In genomic region chr8:72220758-72221157, GRCm38 (mm10) we compare ENCODE assay signal across 9 mouse cellular contexts. TPM values are rescaled to one million over a fixed set of nuclear protein-coding genes. Genes with fewer than 3 reads are reported as not detected.
DNase-seq lines count a peak whose midpoint lies in the region; ATAC-seq and TF ChIP-seq lines count a peak whose summit lies in the region.
"Had no signal": no experiment of that assay in that cellular context is flagged by ENCODE, and none has a peak within 500 bp of the region (broad histone marks: within the 10 kb centered on the region; RNA-seq: fewer than 3 reads in every experiment).

No protein-coding gene starts in this region.

- H3K9ac ChIP-seq in lung, embryonic 16.5 days (ENCODE audit: low read length) = peak overlapping the region; percentile 84; the same call in 1 of the 2 replicates
- no peak overlapping the region for H3K9ac ChIP-seq in embryonic facial prominence, embryonic 15.5 days
- H3K9ac ChIP-seq in limb, embryonic 13.5 days = no peak overlapping the region
- H3K9ac ChIP-seq in stomach, embryonic 14.5 days (replicated peaks; ENCODE audit: low read depth, low read length) = no peak overlapping the region; the same call in 1 of the 2 replicates

- WGBS in lung, embryonic 16.5 days = 79% methylated on average over 4 of the region's 4 CpGs
- WGBS in lung, adult 2 months = 71% methylated on average over 4 of the region's 4 CpGs
- 86% methylated on average over 4 of the region's 4 CpGs for WGBS in embryonic facial prominence, embryonic 15.5 days
- 84% methylated on average over 4 of the region's 4 CpGs for WGBS in limb, embryonic 13.5 days
- 86% methylated on average over 4 of the region's 4 CpGs for WGBS in stomach, embryonic 14.5 days

- DNase-seq in lung, adult 2 months = no peak
- DNase-seq in urinary bladder, postnatal 10 days (ENCODE audit: low spot score) = no peak
- DNase-seq in cerebellum, postnatal 10 days = no peak
- no peak for DNase-seq in kidney, postnatal 4 days
- DNase-seq: layer of hippocampus, postnatal 36 days had no signal

- H3K9me3 ChIP-seq in lung, embryonic 16.5 days (ENCODE audit: control insufficient read depth, low read length) = no peaks in the 10 kb centered on the region
- no peaks in the 10 kb centered on the region for H3K9me3 ChIP-seq in embryonic facial prominence, embryonic 15.5 days (replicated peaks)
- no peaks in the 10 kb centered on the region for H3K9me3 ChIP-seq in limb, embryonic 13.5 days
- no peaks in the 10 kb centered on the region for H3K9me3 ChIP-seq in stomach, embryonic 14.5 days (ENCODE audit: control insufficient read depth, low read depth, low read length)

- peaks cover 22% of the 10 kb centered on the region for H3K36me3 ChIP-seq in lung, embryonic 16.5 days (ENCODE audit: control insufficient read depth, insufficient read depth, low read length)
- peaks cover 30% of the 10 kb centered on the region for H3K36me3 ChIP-seq in embryonic facial prominence, embryonic 15.5 days
- H3K36me3 ChIP-seq in limb, embryonic 13.5 days = peaks cover 35% of the 10 kb centered on the region
- H3K36me3 ChIP-seq in stomach, embryonic 14.5 days (ENCODE audit: control insufficient read depth, insufficient read depth, low read length) = peaks cover 23% of the 10 kb centered on the region

- peak overlapping the region; percentile 87 for H3K4me3 ChIP-seq in lung, embryonic 16.5 days (ENCODE audit: low read length)
- no peak overlapping the region for H3K4me3 ChIP-seq in lung, adult 2 months (replicated peaks; ENCODE audit: extremely low read depth, low read depth, low read length)
- H3K4me3 ChIP-seq in embryonic facial prominence, embryonic 15.5 days (replicated peaks) = peak overlapping the region; percentile 82
- H3K4me3 ChIP-seq in limb, embryonic 13.5 days = peak overlapping the region; percentile 90
- peak overlapping the region; percentile 67; the same call in 1 of the 2 replicates for H3K4me3 ChIP-seq in stomach, embryonic 14.5 days (ENCODE audit: low read depth, low read length)

- no peak for TF ChIP-seq POLR2A in lung, adult 2 months (IDR thresholded peaks at IDR 0.05; ENCODE audit: borderline replicate concordance, extremely low read depth, low read depth, low read length)

- no peak overlapping the region for H3K27ac ChIP-seq in lung, embryonic 16.5 days (ENCODE audit: low read length)
- H3K27ac ChIP-seq in embryonic facial prominence, embryonic 15.5 days (replicated peaks) = no peak overlapping the region
- no peak overlapping the region for H3K27ac ChIP-seq in limb, embryonic 13.5 days
- H3K27ac ChIP-seq in stomach, embryonic 14.5 days (ENCODE audit: low read length) = no peak overlapping the region

- ATAC-seq in lung, embryonic 16.5 days (ENCODE audit: low read depth) = no peak
- no peak for ATAC-seq in embryonic facial prominence, embryonic 15.5 days (ENCODE audit: insufficient number of reproducible peaks, low FRiP score, low TSS enrichment, low read depth)
- no peak for ATAC-seq in limb, embryonic 13.5 days (ENCODE audit: low FRiP score, low read depth)
- ATAC-seq in stomach, embryonic 14.5 days (ENCODE audit: insufficient number of reproducible peaks, insufficient read depth, low FRiP score, low read depth) = no peak

- H3K27me3 ChIP-seq in lung, embryonic 16.5 days (ENCODE audit: control insufficient read depth, insufficient read depth, low read depth, low read length) = no peaks in the 10 kb centered on the region
- H3K27me3 ChIP-seq in embryonic facial prominence, embryonic 15.5 days = no peaks in the 10 kb centered on the region
- no peaks in the 10 kb centered on the region for H3K27me3 ChIP-seq in limb, embryonic 13.5 days
- no peaks in the 10 kb centered on the region for H3K27me3 ChIP-seq in stomach, embryonic 14.5 days (ENCODE audit: control insufficient read depth, insufficient read depth, low read length)

- H3K4me2 ChIP-seq in lung, embryonic 16.5 days (ENCODE audit: low read depth, low read length) = peak overlapping the region; percentile 87
- peak overlapping the region; percentile 66 for H3K4me2 ChIP-seq in embryonic facial prominence, embryonic 15.5 days (replicated peaks)
- H3K4me2 ChIP-seq in limb, embryonic 13.5 days (replicated peaks) = peak overlapping the region; percentile 88
- peak overlapping the region; percentile 51 for H3K4me2 ChIP-seq in stomach, embryonic 14.5 days (replicated peaks; ENCODE audit: low read depth, low read length)

- H3K4me1 ChIP-seq in lung, embryonic 16.5 days (replicated peaks; ENCODE audit: control insufficient read depth, insufficient read depth, low read length) = peaks cover 8% of the 10 kb centered on the region; the same call in 1 of the 2 replicates
- H3K4me1 ChIP-seq in lung, adult 2 months (ENCODE audit: control insufficient read depth, insufficient read depth, low read length) = peaks cover 6% of the 10 kb centered on the region
- peaks cover 15% of the 10 kb centered on the region for H3K4me1 ChIP-seq in embryonic facial prominence, embryonic 15.5 days
- peaks cover 13% of the 10 kb centered on the region for H3K4me1 ChIP-seq in limb, embryonic 13.5 days
- peaks cover 12% of the 10 kb centered on the region for H3K4me1 ChIP-seq in stomach, embryonic 14.5 days (ENCODE audit: control insufficient read depth, insufficient read depth, low read length)

- no peak for TF ChIP-seq CTCF in lung, adult 2 months (IDR thresholded peaks at IDR 0.05; ENCODE audit: insufficient read depth, low read length)

RNA-seq across cellular contexts. Expression of gene Fam32a, which starts 1.2 kb away (rescaled TPM):
- 76.1 and 78.7 TPM in 2 replicates for polyA plus RNA-seq in lung, embryonic 16.5 days (2015; fragmentation: Nextera tagmentation; extraction: Ambion mirVana)
- 35.9 and 50.0 TPM in 2 replicates for polyA plus RNA-seq in lung, adult 2 months (2012; rRNA removed)
- 71.0 and 72.1 TPM in 2 replicates for polyA plus RNA-seq in embryonic facial prominence, embryonic 15.5 days (2015; fragmentation: Nextera tagmentation; extraction: Ambion mirVana)
- 70.5 and 70.6 TPM in 2 replicates for polyA plus RNA-seq in limb, embryonic 13.5 days (2015; fragmentation: Nextera tagmentation; extraction: Ambion mirVana)
- polyA plus RNA-seq in stomach, embryonic 14.5 days (2014; fragmentation: Nextera tagmentation; extraction: Ambion mirVana) = 66.9 and 75.5 TPM in 2 replicates

RNA-seq across cellular contexts. Expression of gene Gm11034, which starts 7.3 kb away (rescaled TPM):
- polyA plus RNA-seq in lung, embryonic 16.5 days (2015; fragmentation: Nextera tagmentation; extraction: Ambion mirVana) = not detected in 2 replicates
- polyA plus RNA-seq in lung, adult 2 months (2012; rRNA removed) = not detected in 2 replicates
- polyA plus RNA-seq in embryonic facial prominence, embryonic 15.5 days (2015; fragmentation: Nextera tagmentation; extraction: Ambion mirVana) = not detected in 2 replicates
- polyA plus RNA-seq in limb, embryonic 13.5 days (2015; fragmentation: Nextera tagmentation; extraction: Ambion mirVana) = not detected in 2 replicates
- polyA plus RNA-seq in stomach, embryonic 14.5 days (2014; fragmentation: Nextera tagmentation; extraction: Ambion mirVana) = not detected in 2 replicates

RNA-seq across cellular contexts. Expression of gene Cib3, which starts 8.1 kb away (rescaled TPM):
- polyA plus RNA-seq in lung, embryonic 16.5 days (2015; fragmentation: Nextera tagmentation; extraction: Ambion mirVana) = 0.20 TPM in 1 of 2 replicates, not detected in the other
- polyA plus RNA-seq in lung, adult 2 months (2012; rRNA removed) = 0.25 TPM in 1 of 2 replicates, not detected in the other
- 0.31 TPM in 1 of 2 replicates, not detected in the other for polyA plus RNA-seq in embryonic facial prominence, embryonic 15.5 days (2015; fragmentation: Nextera tagmentation; extraction: Ambion mirVana)
- not detected in 2 replicates for polyA plus RNA-seq in limb, embryonic 13.5 days (2015; fragmentation: Nextera tagmentation; extraction: Ambion mirVana)
- not detected in 2 replicates for polyA plus RNA-seq in stomach, embryonic 14.5 days (2014; fragmentation: Nextera tagmentation; extraction: Ambion mirVana)

RNA-seq across cellular contexts. Expression of gene Ap1m1, which starts 19.1 kb away (rescaled TPM):
- 98.3 and 101 TPM in 2 replicates for polyA plus RNA-seq in lung, embryonic 16.5 days (2015; fragmentation: Nextera tagmentation; extraction: Ambion mirVana)
- 67.5 and 78.6 TPM in 2 replicates for polyA plus RNA-seq in lung, adult 2 months (2012; rRNA removed)
- polyA plus RNA-seq in embryonic facial prominence, embryonic 15.5 days (2015; fragmentation: Nextera tagmentation; extraction: Ambion mirVana) = 109 and 112 TPM in 2 replicates
- polyA plus RNA-seq in limb, embryonic 13.5 days (2015; fragmentation: Nextera tagmentation; extraction: Ambion mirVana) = 127 and 132 TPM in 2 replicates
- 101 and 109 TPM in 2 replicates for polyA plus RNA-seq in stomach, embryonic 14.5 days (2014; fragmentation: Nextera tagmentation; extraction: Ambion mirVana)

RNA-seq across cellular contexts. Expression of gene Hsh2d, which starts 31.3 kb away (rescaled TPM):
- 0.41 and 0.60 TPM in 2 replicates for polyA plus RNA-seq in lung, embryonic 16.5 days (2015; fragmentation: Nextera tagmentation; extraction: Ambion mirVana)
- 1.6 and 1.8 TPM in 2 replicates for polyA plus RNA-seq in lung, adult 2 months (2012; rRNA removed)
- 0.26 TPM in 1 of 2 replicates, not detected in the other for polyA plus RNA-seq in embryonic facial prominence, embryonic 15.5 days (2015; fragmentation: Nextera tagmentation; extraction: Ambion mirVana)
- not detected in 2 replicates for polyA plus RNA-seq in limb, embryonic 13.5 days (2015; fragmentation: Nextera tagmentation; extraction: Ambion mirVana)
- 1.4 TPM in 2 replicates for polyA plus RNA-seq in stomach, embryonic 14.5 days (2014; fragmentation: Nextera tagmentation; extraction: Ambion mirVana)
